Mouse (Mus musculus) c-Kit-positive CD71-negative TER-119-negative erythroid progenitor cells, embryonic 14.5 days (primary cell): ENCODE data around the gene Slc6a18.
A peak's percentile ranks its signal among the peaks of the same experiment; 100 is the strongest.
"Not testable (repeated sequence)": the region's sequence is repeated elsewhere in the genome, so short reads cannot be mapped to it uniquely, and the experiment has no call there.

ENCODE experiments used
- DNase-seq: peaks from one replicate; pipeline ENCODE4 v3.0.0-alpha.2; 2013; ENCODE audit warnings: low read depth

The Slc6a18 gene

GRCm38 (mm10) chr13:73677853-73678252 is at the start of gene Slc6a18:
Slc6a18 (minus strand) TSS chr13:73678023.
- DNase-seq: no peak

GRCm38 (mm10) chr13:73725315-73725714 is 47.5 kb upstream of the Slc6a18 start:
- DNase-seq: no peak

GRCm38 (mm10) chr13:73723081-73723668 is 45.4 kb upstream of the Slc6a18 start:
- no peak for DNase-seq

- DNase-seq: no peak
Observed at GRCm38 (mm10) chr13:73720241-73720640, 42.4 kb upstream of the Slc6a18 start.

- DNase-seq: peak; percentile 73
Observed at GRCm38 (mm10) chr13:73718225-73718624, 40.4 kb upstream of the Slc6a18 start.

GRCm38 (mm10) chr13:73714020-73714419 is 36.2 kb upstream of the Slc6a18 start:
- no peak for DNase-seq

- no peak for DNase-seq
Observed at GRCm38 (mm10) chr13:73713204-73713603, 35.4 kb upstream of the Slc6a18 start.

GRCm38 (mm10) chr13:73712228-73712627 is 34.4 kb upstream of the Slc6a18 start:
- no peak for DNase-seq

- DNase-seq: no peak
Observed at GRCm38 (mm10) chr13:73711803-73712202, 34.0 kb upstream of the Slc6a18 start.

GRCm38 (mm10) chr13:73711221-73711620 is 33.4 kb upstream of the Slc6a18 start:
- no peak for DNase-seq

- DNase-seq: no peak
Observed at GRCm38 (mm10) chr13:73709491-73709890, 31.7 kb upstream of the Slc6a18 start.

- DNase-seq: no peak
Observed at GRCm38 (mm10) chr13:73704694-73705325, 27.0 kb upstream of the Slc6a18 start, which contains the start of gene Slc6a19. Slc6a19 (minus strand) TSS chr13:73704865.

GRCm38 (mm10) chr13:73703486-73703885 is 25.7 kb upstream of the Slc6a18 start:
- DNase-seq: not testable (repeated sequence)

GRCm38 (mm10) chr13:73702776-73703175 is 25.0 kb upstream of the Slc6a18 start:
- no peak for DNase-seq

- no peak for DNase-seq
Observed at GRCm38 (mm10) chr13:73701161-73701883, 23.5 kb upstream of the Slc6a18 start.

- no peak for DNase-seq
Observed at GRCm38 (mm10) chr13:73700554-73700953, 22.7 kb upstream of the Slc6a18 start.

- DNase-seq: no peak
Observed at GRCm38 (mm10) chr13:73699714-73700113, 21.9 kb upstream of the Slc6a18 start.

- no peak for DNase-seq
Observed at GRCm38 (mm10) chr13:73696529-73696928, 18.7 kb upstream of the Slc6a18 start.

- DNase-seq: no peak
Observed at GRCm38 (mm10) chr13:73694972-73695371, 17.1 kb upstream of the Slc6a18 start.

- DNase-seq: no peak
Observed at GRCm38 (mm10) chr13:73693333-73693732, 15.5 kb upstream of the Slc6a18 start.

GRCm38 (mm10) chr13:73692249-73692868 is 14.5 kb upstream of the Slc6a18 start:
- DNase-seq: peak; percentile 31

GRCm38 (mm10) chr13:73688934-73689333 is 11.1 kb upstream of the Slc6a18 start:
- no peak for DNase-seq

- DNase-seq: no peak
Observed at GRCm38 (mm10) chr13:73687601-73688000, 9.8 kb upstream of the Slc6a18 start.
